Mouse (Mus musculus): ENCODE data around the gene Id3. TPM values are rescaled to one million over a fixed set of nuclear protein-coding genes. Genes with fewer than 3 reads are reported as not detected.
A peak's percentile ranks its signal among the peaks of the same experiment; 100 is the strongest.

The Id3 gene
- polyA plus RNA-seq, 1 experiment from 2014 or later, result 953 TPM

GRCm38 (mm10) chr4:136134978-136135873, 8.1 kb upstream of the Id3 start:
- H3K9me3 ChIP-seq (ENCODE audit: low read length), result no peaks in the 10 kb centered on the region
- peak overlapping the region; percentile 41 for H3K4me3 ChIP-seq (ENCODE audit: low read length)
- peaks cover 52% of the 10 kb centered on the region for H3K4me1 ChIP-seq (ENCODE audit: insufficient read depth, low read length)
- H3K4me2 ChIP-seq (replicated peaks; ENCODE audit: low read depth, low read length), result peak overlapping the region; percentile 73
- no peaks in the 10 kb centered on the region for H3K27me3 ChIP-seq (ENCODE audit: insufficient read depth, low read length)
- peak; percentile 80 for ATAC-seq (ENCODE audit: low FRiP score, low TSS enrichment)
- H3K9ac ChIP-seq (replicated peaks; ENCODE audit: low read length), result peak overlapping the region; percentile 79
- 3% methylated on average over 50 of the region's 50 CpGs for WGBS
- peak overlapping the region; percentile 98 for H3K27ac ChIP-seq (ENCODE audit: low read length)
- H3K36me3 ChIP-seq (ENCODE audit: insufficient read depth, low read length), result no peaks in the 10 kb centered on the region

GRCm38 (mm10) chr4:136135874-136136728, 7.2 kb upstream of the Id3 start:
- whole genome bisulfite sequencing, result 42% methylated on average over 9 of the region's 9 CpGs
- no peaks in the 10 kb centered on the region for H3K9me3 ChIP-seq (ENCODE audit: low read length)
- H3K4me3 ChIP-seq (ENCODE audit: low read length), result peak overlapping the region; percentile 41
- ATAC-seq (ENCODE audit: low FRiP score, low TSS enrichment), result no peak
- peak overlapping the region; percentile 79 for H3K9ac ChIP-seq (replicated peaks; ENCODE audit: low read length)
- H3K36me3 ChIP-seq (ENCODE audit: insufficient read depth, low read length), result no peaks in the 10 kb centered on the region
- H3K4me1 ChIP-seq (ENCODE audit: insufficient read depth, low read length), result peaks cover 58% of the 10 kb centered on the region
- peak overlapping the region; percentile 73 for H3K4me2 ChIP-seq (replicated peaks; ENCODE audit: low read depth, low read length)
- peak overlapping the region; percentile 98 for H3K27ac ChIP-seq (ENCODE audit: low read length)
- no peaks in the 10 kb centered on the region for H3K27me3 ChIP-seq (ENCODE audit: insufficient read depth, low read length)

- Histone ChIP-seq H3K27me3 (ENCODE audit: insufficient read depth, low read length) (no peaks in the 10 kb centered on the region), H3K4me1 (ENCODE audit: insufficient read depth, low read length) (peaks cover 61% of the 10 kb centered on the region), H3K27ac (ENCODE audit: low read length) (peak overlapping the region; percentile 99), H3K36me3 (ENCODE audit: insufficient read depth, low read length) (no peaks in the 10 kb centered on the region), H3K4me3 (ENCODE audit: low read length) (peak overlapping the region; percentile 3; the same call in 1 of the 2 replicates), H3K9me3 (ENCODE audit: low read length) (no peaks in the 10 kb centered on the region), H3K9ac (replicated peaks; ENCODE audit: low read length) (peak overlapping the region; percentile 56), H3K4me2 (replicated peaks; ENCODE audit: low read depth, low read length) (peak overlapping the region; percentile 33)
- no peak for ATAC-seq (ENCODE audit: low FRiP score, low TSS enrichment)
- 40% methylated on average over 17 of the region's 17 CpGs for WGBS
Observed at GRCm38 (mm10) chr4:136139326-136140110, 3.8 kb upstream of the Id3 start.

GRCm38 (mm10) chr4:136140327-136141250, 2.7 kb upstream of the Id3 start:
- peak; percentile 90 for ATAC-seq (ENCODE audit: low FRiP score, low TSS enrichment)
- H3K36me3 ChIP-seq (ENCODE audit: insufficient read depth, low read length), result peaks cover 8% of the 10 kb centered on the region; the same call in 1 of the 2 replicates
- no peaks in the 10 kb centered on the region for H3K27me3 ChIP-seq (ENCODE audit: insufficient read depth, low read length)
- WGBS, result 4% methylated on average over 31 of the region's 31 CpGs
- peak overlapping the region; percentile 47 for H3K4me2 ChIP-seq (replicated peaks; ENCODE audit: low read depth, low read length)
- peak overlapping the region; percentile 61 for H3K9ac ChIP-seq (replicated peaks; ENCODE audit: low read length)
- peak overlapping the region; percentile 99 for H3K27ac ChIP-seq (ENCODE audit: low read length)
- H3K4me3 ChIP-seq (ENCODE audit: low read length), result peak overlapping the region; percentile 27
- H3K9me3 ChIP-seq (ENCODE audit: low read length), result no peaks in the 10 kb centered on the region
- H3K4me1 ChIP-seq (ENCODE audit: insufficient read depth, low read length), result peaks cover 59% of the 10 kb centered on the region

GRCm38 (mm10) chr4:136142267-136143192, 767 bp upstream of the Id3 start:
- H3K27me3 ChIP-seq (ENCODE audit: insufficient read depth, low read length), result no peaks in the 10 kb centered on the region
- 5% methylated on average over 17 of the region's 17 CpGs for WGBS
- H3K9me3 ChIP-seq (ENCODE audit: low read length), result no peaks in the 10 kb centered on the region
- H3K9ac ChIP-seq (replicated peaks; ENCODE audit: low read length), result peak overlapping the region; percentile 65
- H3K4me3 ChIP-seq (ENCODE audit: low read length), result peak overlapping the region; percentile 94
- H3K27ac ChIP-seq (ENCODE audit: low read length), result peak overlapping the region; percentile 99
- H3K4me2 ChIP-seq (replicated peaks; ENCODE audit: low read depth, low read length), result peak overlapping the region; percentile 80
- H3K4me1 ChIP-seq (ENCODE audit: insufficient read depth, low read length), result peaks cover 68% of the 10 kb centered on the region
- ATAC-seq (ENCODE audit: low FRiP score, low TSS enrichment), result no peak
- H3K36me3 ChIP-seq (ENCODE audit: insufficient read depth, low read length), result peaks cover 12% of the 10 kb centered on the region; the same call in 1 of the 2 replicates

- no peaks in the 10 kb centered on the region for H3K9me3 ChIP-seq (ENCODE audit: low read length)
- peak overlapping the region; percentile 99 for H3K27ac ChIP-seq (ENCODE audit: low read length)
- H3K4me2 ChIP-seq (replicated peaks; ENCODE audit: low read depth, low read length), result peak overlapping the region; percentile 80
- peaks cover 12% of the 10 kb centered on the region; the same call in 1 of the 2 replicates for H3K36me3 ChIP-seq (ENCODE audit: insufficient read depth, low read length)
- no peaks in the 10 kb centered on the region for H3K27me3 ChIP-seq (ENCODE audit: insufficient read depth, low read length)
- peak overlapping the region; percentile 94 for H3K4me3 ChIP-seq (ENCODE audit: low read length)
- ATAC-seq (ENCODE audit: low FRiP score, low TSS enrichment), result 0 out of 2 replicates have a peak, but pooled peaks have one; percentile 0
- under 1% methylated on average over 50 of the region's 50 CpGs for WGBS
- H3K9ac ChIP-seq (replicated peaks; ENCODE audit: low read length), result peak overlapping the region; percentile 91
- peaks cover 65% of the 10 kb centered on the region for H3K4me1 ChIP-seq (ENCODE audit: insufficient read depth, low read length)
Observed at GRCm38 (mm10) chr4:136144126-136144926, 1.0 kb downstream of the Id3 start.

- peak overlapping the region; percentile 94 for H3K4me3 ChIP-seq (ENCODE audit: low read length)
- no peak for ATAC-seq (ENCODE audit: low FRiP score, low TSS enrichment)
- H3K27me3 ChIP-seq (ENCODE audit: insufficient read depth, low read length), result no peaks in the 10 kb centered on the region
- H3K27ac ChIP-seq (ENCODE audit: low read length), result peak overlapping the region; percentile 99
- H3K4me2 ChIP-seq (replicated peaks; ENCODE audit: low read depth, low read length), result peak overlapping the region; percentile 80
- H3K4me1 ChIP-seq (ENCODE audit: insufficient read depth, low read length), result peaks cover 59% of the 10 kb centered on the region
- 0% methylated on average over 11 of the region's 11 CpGs for WGBS
- H3K9ac ChIP-seq (replicated peaks; ENCODE audit: low read length), result peak overlapping the region; percentile 91
- no peaks in the 10 kb centered on the region for H3K9me3 ChIP-seq (ENCODE audit: low read length)
- H3K36me3 ChIP-seq (ENCODE audit: insufficient read depth, low read length), result peaks cover 12% of the 10 kb centered on the region; the same call in 1 of the 2 replicates
Observed at GRCm38 (mm10) chr4:136144927-136145292, 1.6 kb downstream of the Id3 start.
